Mouse (Mus musculus) myocyte (in vitro differentiated cells): ENCODE measurements at regions not wholly inside any gene's neighbourhood (a gene's known extent, or its start where the extent isn't known, plus 50 kb on each side); places are given as distances from the start of the nearest gene placed in this dataset.

Source experiments
- MYOD1 ChIP-seq, 3 experiments: IDR thresholded peaks; one replicate each; pipeline ENCODE4 v1.6.1; 2011; ENCODE audit warnings: control low read depth in 2 of 3, low read depth in 2 of 3, mild to moderate bottlenecking in 2 of 3, moderate library complexity in 1 of 3; ENCODE audit not compliant: insufficient read length in 2 of 3, control insufficient read depth in 1 of 3
- POLR2A ChIP-seq: IDR thresholded peaks from one replicate; pipeline ENCODE4 v1.6.1; 2011; ENCODE audit warnings: low read depth, mild to moderate bottlenecking, control low read depth, moderate library complexity; ENCODE audit not compliant: insufficient read length
- TCF12 ChIP-seq: IDR thresholded peaks from one replicate; pipeline ENCODE4 v1.6.1; 2011; ENCODE audit warnings: mild to moderate bottlenecking, control low read depth; ENCODE audit not compliant: poor library complexity, insufficient read depth, severe bottlenecking
- USF1 ChIP-seq: IDR thresholded peaks from one replicate; pipeline ENCODE4 v1.6.1; 2011; ENCODE audit warnings: low read depth, mild to moderate bottlenecking, control low read depth, moderate library complexity

- TF ChIP-seq MYOD1 (IDR thresholded peaks at IDR 0.05; ENCODE audit: control insufficient read depth in 1 of 3, insufficient read length in 2 of 3, low read depth in 2 of 3) (no peak), TCF12 (no peak), POLR2A (no peak), USF1 (no peak)
Measured at GRCm38 (mm10) chr17:75877848-75878247, 326.1 kb upstream of the Fam98a start.
